ENCODE assay signal across 8 mouse cellular contexts in genomic region chr10:75837248-75837759, GRCm38 (mm10). TPM values are rescaled to one million over a fixed set of nuclear protein-coding genes. Genes with fewer than 3 reads are reported as not detected.
DNase-seq lines count a peak whose midpoint lies in the region; ATAC-seq lines count a peak whose summit lies in the region.

Gene Gstt2, minus strand, starts transcription at chr10:75837424.

- H3K27ac ChIP-seq in brown adipose tissue, adult 24 weeks (replicated peaks; ENCODE audit: low read depth, low read length) = peak within 1 kb of the TSS; percentile 91
- H3K27ac ChIP-seq in heart, embryonic 12.5 days (ENCODE audit: poor library complexity, severe bottlenecking) = peak within 1 kb of the TSS; percentile 84
- peak within 1 kb of the TSS; percentile 90 for H3K27ac ChIP-seq in kidney, embryonic 16.5 days (ENCODE audit: low read length)

- H3K4me1 ChIP-seq in brown adipose tissue, adult 24 weeks (ENCODE audit: control insufficient read depth, insufficient read depth, insufficient read length, low read length) = peaks cover 9% of the 10 kb centered on the region; the same call in 1 of the 2 replicates
- H3K4me1 ChIP-seq in heart, embryonic 12.5 days (replicated peaks) = peaks cover 21% of the 10 kb centered on the region
- H3K4me1 ChIP-seq in kidney, embryonic 16.5 days (ENCODE audit: insufficient read depth, low read length) = peaks cover 43% of the 10 kb centered on the region

- no peaks in the 10 kb centered on the region for H3K9me3 ChIP-seq in heart, embryonic 12.5 days (replicated peaks)
- H3K9me3 ChIP-seq in kidney, embryonic 16.5 days (ENCODE audit: low read length) = no peaks in the 10 kb centered on the region

- WGBS in heart, embryonic 12.5 days = under 1% methylated on average over 21 of the region's 21 CpGs
- WGBS in kidney, embryonic 16.5 days = under 1% methylated on average over 21 of the region's 21 CpGs

- no peaks in the 10 kb centered on the region for H3K36me3 ChIP-seq in heart, embryonic 12.5 days
- H3K36me3 ChIP-seq in kidney, embryonic 16.5 days (ENCODE audit: insufficient read depth, low read length) = no peaks in the 10 kb centered on the region

- peak; percentile 5 for ATAC-seq in CD4-positive, CD25-positive, alpha-beta regulatory T cell, adult 4 months
- ATAC-seq in erythroid progenitor cell, adult 5-6 weeks (replicated peaks; ENCODE audit: low FRiP score, poor library complexity, severe bottlenecking) = peak; percentile 82
- peak; percentile 90 for ATAC-seq in heart, embryonic 12.5 days (ENCODE audit: insufficient number of reproducible peaks, low FRiP score)
- peak; percentile 86 for ATAC-seq in kidney, embryonic 16.5 days (ENCODE audit: low FRiP score, low TSS enrichment)

- peaks cover 6% of the 10 kb centered on the region for H3K27me3 ChIP-seq in heart, embryonic 12.5 days (replicated peaks)
- no peaks in the 10 kb centered on the region for H3K27me3 ChIP-seq in kidney, embryonic 16.5 days (ENCODE audit: insufficient read depth, low read length)

- H3K4me2 ChIP-seq in heart, embryonic 12.5 days = peak within 1 kb of the TSS; percentile 78
- H3K4me2 ChIP-seq in kidney, embryonic 16.5 days (replicated peaks; ENCODE audit: low read depth, low read length) = peak within 1 kb of the TSS; percentile 66

- peak within 1 kb of the TSS; percentile 70 for H3K4me3 ChIP-seq in brown adipose tissue, adult 24 weeks (ENCODE audit: insufficient read depth, low read depth, low read length)
- H3K4me3 ChIP-seq in heart, embryonic 12.5 days = peak within 1 kb of the TSS; percentile 44
- H3K4me3 ChIP-seq in kidney, embryonic 16.5 days (ENCODE audit: low read length) = peak within 1 kb of the TSS; percentile 54

- peak; percentile 95 for DNase-seq in liver
- DNase-seq in monocyte, adult 2 months (ENCODE audit: low read depth in 1 of 2, low spot score in 2 of 2) = peak; percentile 62 to 63
- DNase-seq in spleen, postnatal 14 days (ENCODE audit: low spot score in 2 of 2) = peak; percentile 76 to 85

- peak within 1 kb of the TSS; percentile 66 for H3K9ac ChIP-seq in heart, embryonic 12.5 days
- peak within 1 kb of the TSS; percentile 65 for H3K9ac ChIP-seq in kidney, embryonic 16.5 days (replicated peaks; ENCODE audit: low read length)

RNA-seq across cellular contexts. Expression of gene Gstt2, which starts in this region (rescaled TPM):
- polyA plus RNA-seq in CD4-positive, CD25-positive, alpha-beta regulatory T cell, adult 4 months (2017; shearing (Covaris generic)) = 10 to 100 TPM; 47.5 to 54.8 TPM
- 34.7 and 41.7 TPM in 2 replicates for polyA plus RNA-seq in brown adipose tissue, adult 24 weeks (2012; ENCODE audit: insufficient read depth, insufficient read length, missing spikeins)
- 18.4 and 20.5 TPM in 2 replicates for total RNA-seq in erythroid progenitor cell, adult 5-6 weeks (2015; ENCODE audit: low replicate concordance)
- 9.8 and 42.0 TPM in 2 replicates for total RNA-seq in erythroid progenitor cell, adult 5-6 weeks (2017; ENCODE audit: low replicate concordance)
- 7.2 and 8.1 TPM in 2 replicates for polyA plus RNA-seq in heart, embryonic 12.5 days (2016; fragmentation: Nextera tagmentation; extraction: Ambion mirVana)
- polyA plus RNA-seq in kidney, embryonic 16.5 days (2015; fragmentation: Nextera tagmentation; extraction: Ambion mirVana) = 53.0 and 56.2 TPM in 2 replicates

Comparison
In these comparisons a context has a peak if more than half of its experiments do, and no peak if none do; other contexts are left out.
1. Peak in every context shown above with its lines: DNase-seq, ATAC-seq, H3K4me3 ChIP-seq and H3K27ac ChIP-seq.
2. ATAC-seq: peak in every context shown above with its lines; median percentile 90 in heart, embryonic 12.5 days; 86 in kidney, embryonic 16.5 days; 82 in erythroid progenitor cell, adult 5-6 weeks; 5 in CD4-positive, CD25-positive, alpha-beta regulatory T cell, adult 4 months.